Mouse (Mus musculus): ENCODE measurements around the gene Kcnk1.

DNA sequence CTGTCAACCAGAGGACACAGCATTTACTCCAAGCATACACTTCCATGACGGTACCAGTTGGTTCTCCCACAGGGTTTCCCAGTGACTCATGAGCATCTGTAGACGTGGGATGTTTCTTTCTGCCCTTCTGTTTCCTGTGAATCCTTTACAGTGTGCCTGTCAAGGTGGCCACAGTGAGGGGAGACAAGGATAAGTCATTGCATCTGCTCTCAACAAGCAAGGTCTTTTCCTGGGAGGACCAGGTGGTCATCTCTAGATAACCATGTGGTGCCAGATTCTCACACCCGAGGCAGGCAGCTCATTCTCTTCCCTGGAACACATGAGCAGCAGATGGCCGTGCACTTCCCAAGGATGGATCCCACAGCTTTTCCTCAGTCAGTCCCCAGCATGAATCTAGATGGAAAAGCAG lies 35.6 kb upstream of the Kcnk1 start:
- TF ChIP-seq POLR2A (IDR thresholded peaks at IDR 0.05; ENCODE audit: low read depth, low read length) (no peak), NELFE (IDR thresholded peaks at IDR 0.05; ENCODE audit: low read depth, low read length) (no peak), POLR2AphosphoS2 (IDR thresholded peaks at IDR 0.05; ENCODE audit: low read depth, low read length) (no peak), CTCF (conservative IDR thresholded peaks at IDR 0.05 in 1 of 2, IDR thresholded peaks at IDR 0.05 in 1 of 2; ENCODE audit: low read depth in 2 of 2, low read length in 2 of 2) (no peak), ZC3H11A (IDR thresholded peaks at IDR 0.05; ENCODE audit: low read depth, low read length) (no peak), KAT2A (IDR thresholded peaks at IDR 0.05; ENCODE audit: insufficient replicate concordance, low read length) (no peak), EP300 (IDR thresholded peaks at IDR 0.05; ENCODE audit: low read length) (no peak), MAX (IDR thresholded peaks at IDR 0.05; ENCODE audit: low read length) (no peak), E2F4 (IDR thresholded peaks at IDR 0.05; ENCODE audit: insufficient replicate concordance, low read depth, low read length) (no peak), HCFC1 (IDR thresholded peaks at IDR 0.05; ENCODE audit: low read depth, low read length) (no peak), JUN (IDR thresholded peaks at IDR 0.05; ENCODE audit: insufficient read depth, low read depth, low read length) (no peak), MAZ (IDR thresholded peaks at IDR 0.05; ENCODE audit: low read depth, low read length) (no peak)

Measured in CH12.LX (cell line).